Mouse (Mus musculus) retina, embryonic 14.5 days (tissue): ENCODE results near the gene Higd2a.

ENCODE experiments used
- DNase-seq: peaks from one replicate; pipeline ENCODE4 v3.0.0-alpha.2; 2015; ENCODE audit warnings: low spot score

Gene Higd2a

DNA sequence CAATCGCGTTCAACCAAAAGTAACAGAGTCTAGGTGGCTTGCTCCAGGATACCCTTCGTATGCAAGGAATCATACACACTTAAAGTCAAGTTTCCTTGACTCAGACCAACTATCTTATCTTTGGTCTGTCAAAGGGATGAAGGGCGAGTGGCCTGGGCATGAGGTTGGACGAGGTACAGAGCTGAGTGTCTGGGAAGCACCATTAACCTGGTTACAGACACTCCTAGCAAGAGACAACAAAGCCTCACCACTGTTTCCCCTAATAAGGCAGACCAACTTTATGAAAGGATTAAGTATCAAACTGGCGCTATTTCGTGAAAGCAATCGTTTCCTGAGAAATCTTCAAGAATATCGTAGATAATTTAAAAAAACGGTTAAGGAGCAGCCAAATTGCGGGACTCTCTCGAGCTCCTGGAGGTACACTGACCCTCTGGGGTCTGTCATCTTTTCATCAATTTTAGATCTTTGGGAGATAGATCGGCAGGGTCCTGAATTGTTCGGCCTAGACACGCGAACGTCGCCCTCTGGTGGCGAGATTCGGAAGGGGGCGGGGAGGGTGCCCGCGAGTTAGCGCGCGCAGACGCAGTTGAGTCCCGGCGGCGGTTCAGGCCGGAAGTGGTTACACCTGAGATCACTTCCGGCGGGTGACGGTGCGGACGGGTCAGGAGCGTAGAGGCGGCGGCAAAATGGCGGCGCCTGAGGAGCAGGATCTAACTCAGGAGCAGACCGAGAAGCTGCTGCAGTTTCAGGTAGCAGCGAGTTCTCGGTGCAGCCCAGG, 31.3 kb downstream of the Higd2a start, which contains the start of gene Faf2:
Faf2 (plus strand) TSS at position 630 of the 778 bp plus-strand sequence.
- peak; percentile 98 for DNase-seq

DNA sequence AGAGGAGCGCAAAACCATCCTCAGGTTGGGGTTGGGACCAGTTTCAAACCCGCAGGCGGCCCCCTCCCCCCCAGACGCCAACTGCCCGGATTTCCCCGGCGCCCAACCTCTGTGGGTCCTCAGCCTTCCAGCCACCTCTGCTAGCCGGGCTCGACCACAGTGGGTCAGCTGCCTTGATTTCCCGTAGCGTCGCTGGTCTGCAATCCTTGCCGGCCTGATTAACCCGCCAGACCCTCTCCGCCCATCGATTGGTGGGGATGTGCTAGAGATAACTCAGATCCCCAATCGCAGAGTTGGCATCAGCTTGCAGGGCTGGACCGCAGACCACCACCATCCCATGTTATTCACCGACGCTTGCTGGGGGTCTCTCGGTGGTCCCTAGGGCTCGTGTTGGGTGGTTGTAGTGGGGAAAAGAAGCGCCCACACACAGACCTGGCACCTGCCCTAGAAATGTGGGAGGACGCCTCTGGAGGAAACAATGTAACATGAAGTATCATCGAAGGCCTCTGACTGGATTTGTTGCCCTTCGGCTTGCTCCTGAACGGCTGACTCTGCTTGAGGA, 32.0 kb downstream of the Higd2a start:
- DNase-seq = no peak

DNA sequence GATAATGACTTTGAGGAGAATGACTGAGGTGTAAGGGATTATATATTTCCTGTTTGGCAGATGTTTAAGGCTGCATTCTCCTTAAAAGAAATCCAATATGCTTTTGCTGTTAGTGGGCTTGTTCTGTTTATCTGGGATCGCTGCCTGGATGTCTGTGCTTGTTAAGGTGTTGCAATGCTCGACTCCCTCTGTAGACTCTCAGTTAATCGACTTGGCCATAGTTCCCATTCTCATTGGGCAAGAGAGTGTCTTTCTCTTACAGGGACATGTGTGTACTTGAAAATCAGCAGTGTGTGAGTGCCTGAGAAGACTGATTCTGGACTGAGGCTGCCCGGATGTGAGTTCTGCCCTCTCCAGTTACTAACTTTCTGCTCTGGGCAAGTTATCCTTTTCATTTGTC, 39.1 kb downstream of the Higd2a start:
- DNase-seq = no peak

DNA sequence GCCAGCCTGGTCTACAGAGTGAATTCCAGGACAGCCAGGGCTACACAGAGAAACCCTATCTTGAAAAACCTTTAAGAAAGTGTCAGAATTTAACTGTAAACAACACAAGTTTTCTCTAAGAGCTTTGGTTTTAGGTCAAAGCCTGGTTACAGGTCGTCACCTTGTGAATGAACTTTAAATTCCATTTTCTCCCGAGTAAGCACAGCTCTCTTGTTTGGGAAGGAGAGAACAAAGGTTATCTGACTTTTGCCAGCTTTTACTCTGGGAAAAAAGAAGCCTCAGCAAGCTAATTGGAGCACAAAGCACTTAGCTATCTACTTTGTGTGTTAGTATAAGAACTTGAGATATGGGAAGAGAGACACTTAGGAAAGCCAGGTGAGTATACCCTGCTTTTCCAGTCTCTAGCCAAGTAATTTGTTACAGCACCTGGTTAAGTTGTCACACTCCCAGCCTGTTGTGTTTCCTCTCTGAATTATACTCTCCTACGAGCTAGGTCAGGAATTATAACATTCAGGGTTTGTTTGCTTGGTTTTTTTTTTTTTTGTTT, 42.8 kb downstream of the Higd2a start:
- no peak for DNase-seq

DNA sequence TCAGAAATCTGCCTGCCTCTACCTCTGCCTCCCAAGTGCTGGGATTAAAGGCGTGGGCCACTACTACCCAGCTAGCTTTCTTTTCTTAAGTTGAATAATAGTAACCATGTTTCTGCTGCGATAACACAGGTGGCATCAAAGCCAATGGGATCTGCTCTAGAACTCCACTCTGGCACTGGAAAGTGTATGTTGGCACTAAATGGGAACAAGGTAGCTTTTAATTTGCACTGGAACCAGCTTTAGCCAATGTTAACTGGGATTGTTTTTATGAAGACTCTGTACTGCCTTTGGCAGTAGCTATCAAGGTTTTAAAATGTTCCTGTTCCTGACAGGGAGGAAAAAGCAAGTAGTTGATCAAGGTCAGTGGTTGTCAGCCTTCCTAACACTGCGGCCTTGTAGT, 45.0 kb downstream of the Higd2a start:
- no peak for DNase-seq
